ENCODE assay signal across 39 mouse cellular contexts in the genomic region with DNA sequence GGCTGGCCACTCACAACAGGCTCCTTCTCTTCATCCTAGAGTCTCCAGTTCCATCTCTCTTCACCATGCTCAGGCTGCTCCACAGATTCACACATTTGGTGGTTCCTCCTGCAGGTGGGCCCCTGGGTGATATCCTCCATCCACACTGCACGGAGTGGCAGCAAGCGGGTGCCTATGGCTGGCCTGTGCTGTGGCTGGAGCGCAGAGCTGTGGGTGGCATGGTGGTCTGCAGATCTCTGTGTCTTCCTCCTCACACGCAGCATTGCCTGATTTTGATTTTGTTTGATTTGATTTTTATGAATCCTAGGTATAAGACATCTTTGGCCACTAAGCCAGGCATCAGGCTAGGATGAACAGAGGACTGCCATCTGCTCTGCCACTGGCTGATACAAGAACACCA. TPM values are rescaled to one million over a fixed set of nuclear protein-coding genes. Genes with fewer than 3 reads are reported as not detected.
"Had no signal": no experiment of that assay in that cellular context is flagged by ENCODE, and none has a peak within 500 bp of the region (broad histone marks: within the 10 kb centered on the region; RNA-seq: fewer than 3 reads in every experiment).

No protein-coding gene starts in this region.

- H3K9ac ChIP-seq: embryonic facial prominence, embryonic 12.5 days; embryonic facial prominence, embryonic 13.5 days; embryonic facial prominence, embryonic 15.5 days; forebrain, embryonic 12.5 days; forebrain, embryonic 13.5 days; forebrain, embryonic 15.5 days; forebrain, postnatal 0 days had no signal

- DNase-seq: cerebellum, adult 2 months; cerebellum, adult 8-10 months; cerebellum, adult 9-10 months; cerebellum, adult 9-11 months; cerebellum, postnatal 10 days; cerebellum, postnatal 14 days; cerebellum, postnatal 25 days; cerebellum, postnatal 36 days; embryo, embryonic 11 days; forebrain, postnatal 0 days; gastrocnemius, adult 2 months; gastrocnemius, postnatal 10 days; gastrocnemius, postnatal 14 days; gastrocnemius, postnatal 25 days; gastrocnemius, postnatal 36 days; heart, adult 18-20 months; heart, adult 2 months had no signal

- ATAC-seq: forebrain, embryonic 13.5 days; forebrain, embryonic 14.5 days; forebrain, embryonic 15.5 days; forebrain, embryonic 16.5 days; forebrain, postnatal 0 days had no signal

- H3K36me3 ChIP-seq: embryonic facial prominence, embryonic 10.5 days; embryonic facial prominence, embryonic 12.5 days; embryonic facial prominence, embryonic 13.5 days; embryonic facial prominence, embryonic 15.5 days; forebrain, embryonic 10.5 days; forebrain, embryonic 12.5 days; forebrain, embryonic 15.5 days had no signal

- H3K9me3 ChIP-seq: embryonic facial prominence, embryonic 10.5 days; embryonic facial prominence, embryonic 12.5 days; embryonic facial prominence, embryonic 13.5 days; embryonic facial prominence, embryonic 15.5 days; forebrain, embryonic 10.5 days; forebrain, embryonic 12.5 days; forebrain, embryonic 13.5 days; forebrain, embryonic 15.5 days had no signal

- H3K27ac ChIP-seq: embryonic facial prominence, embryonic 10.5 days; embryonic facial prominence, embryonic 12.5 days; embryonic facial prominence, embryonic 13.5 days; embryonic facial prominence, embryonic 15.5 days; forebrain, embryonic 10.5 days; forebrain, embryonic 12.5 days; forebrain, embryonic 13.5 days; forebrain, embryonic 15.5 days; gastrocnemius, adult 2 months; heart, adult 2 months had no signal

- H3K4me2 ChIP-seq: embryonic facial prominence, embryonic 12.5 days; embryonic facial prominence, embryonic 13.5 days; embryonic facial prominence, embryonic 15.5 days; forebrain, embryonic 12.5 days; forebrain, embryonic 13.5 days; forebrain, embryonic 15.5 days had no signal

- H3K4me3 ChIP-seq: embryonic facial prominence, embryonic 10.5 days; embryonic facial prominence, embryonic 12.5 days; embryonic facial prominence, embryonic 13.5 days; embryonic facial prominence, embryonic 15.5 days; erythroblast, embryonic 14.5 days; forebrain, embryonic 10.5 days; forebrain, embryonic 12.5 days; forebrain, embryonic 13.5 days; forebrain, embryonic 15.5 days; gastrocnemius, adult 2 months; heart, adult 2 months had no signal

- H3K27me3 ChIP-seq: embryonic facial prominence, embryonic 12.5 days; embryonic facial prominence, embryonic 13.5 days; embryonic facial prominence, embryonic 15.5 days; forebrain, embryonic 12.5 days; forebrain, embryonic 13.5 days; forebrain, embryonic 15.5 days had no signal

- H3K4me1 ChIP-seq: embryonic facial prominence, embryonic 10.5 days; embryonic facial prominence, embryonic 12.5 days; embryonic facial prominence, embryonic 13.5 days; embryonic facial prominence, embryonic 15.5 days; forebrain, embryonic 10.5 days; forebrain, embryonic 12.5 days; forebrain, embryonic 13.5 days; forebrain, embryonic 15.5 days had no signal

RNA-seq across cellular contexts. Expression of a gene that starts 23.0 kb away (rescaled TPM):
- total RNA-seq: common myeloid progenitor, adult 5-6 weeks; forebrain, postnatal 0 days; gastrocnemius, adult 18-20 months; gastrocnemius, adult 2 months; gastrocnemius, adult 8-10 months; gastrocnemius, postnatal 10 days; gastrocnemius, postnatal 14 days; gastrocnemius, postnatal 25 days; gastrocnemius, postnatal 36 days; gastrocnemius, postnatal 4 days; granulocyte monocyte progenitor cell, adult 5-6 weeks; heart, adult 18-20 months; heart, adult 2 months; heart, adult 8-10 months had no signal
- polyA plus RNA-seq: cerebellum, adult 2 months; cortical plate, adult 2 months; embryonic facial prominence, embryonic 10.5 days; embryonic facial prominence, embryonic 11.5 days; embryonic facial prominence, embryonic 12.5 days; embryonic facial prominence, embryonic 13.5 days; embryonic facial prominence, embryonic 14.5 days; embryonic facial prominence, embryonic 15.5 days; erythroblast, embryonic 14.5 days; forebrain, embryonic 10.5 days; forebrain, embryonic 11.5 days; forebrain, embryonic 12.5 days; forebrain, embryonic 13.5 days; forebrain, embryonic 14.5 days; forebrain, embryonic 15.5 days; forebrain, embryonic 16.5 days; forebrain, postnatal 0 days; gonadal fat pad, adult 2 months; heart, adult 2 months had no signal
